Mouse (Mus musculus) olfactory bulb, adult 2 months (tissue): ENCODE measurements at regions not wholly inside any gene's neighbourhood (a gene's known extent, or its start where the extent isn't known, plus 50 kb on each side); places are given as distances from the start of the nearest gene placed in this dataset.

Experiments used
- H3K27ac ChIP-seq: fragments of 200-500 bp; 2 replicates; pipeline ENCODE4 v1.5.1; 2012; ENCODE audit warnings: low read depth, low read length; ENCODE audit not compliant: insufficient read depth
- H3K4me1 ChIP-seq: fragments of 200-500 bp; 2 replicates; pipeline ENCODE4 v1.6.1; 2012; ENCODE audit warnings: low read length; ENCODE audit not compliant: control insufficient read depth, insufficient read depth
- H3K4me3 ChIP-seq: fragments of 200-500 bp; 2 replicates; pipeline ENCODE4 v1.5.1; 2012; ENCODE audit warnings: mild to moderate bottlenecking, low read depth, low read length, moderate library complexity; ENCODE audit not compliant: insufficient read depth
- CTCF ChIP-seq: fragments of 200-500 bp; IDR thresholded peaks from 2 replicates; pipeline ENCODE4 v1.5.1; 2012; ENCODE audit warnings: low read depth, mild to moderate bottlenecking, low read length, moderate library complexity; ENCODE audit not compliant: insufficient read depth
- POLR2A ChIP-seq: fragments of 200-500 bp; IDR thresholded peaks from 2 replicates; pipeline ENCODE4 v1.6.1; 2012; ENCODE audit warnings: mild to moderate bottlenecking, low read depth, low read length, moderate library complexity; ENCODE audit not compliant: insufficient read depth
- WGBS: fragments of 180-500 bp; shearing (Covaris S2); methylation state at CpG from one replicate; pipeline ENCODE4 v1.1.7; 2018; 5-methylcytosine and 5-hydroxymethylcytosine counted together

GRCm38 (mm10) chr4:55699917-55700316 is 167.7 kb upstream of the Klf4 start:
- H3K4me1 ChIP-seq: 0 out of 2 replicates have a peak, but pooled peaks cover 4% of the 10 kb centered on the region
- no peak overlapping the region for H3K4me3 ChIP-seq
- TF ChIP-seq CTCF: no peak
- no peak for TF ChIP-seq POLR2A
- 69% methylated on average over 8 of the region's 8 CpGs for WGBS
- H3K27ac ChIP-seq: no peak overlapping the region

GRCm38 (mm10) chr4:55699161-55699560 is 166.9 kb upstream of the Klf4 start:
- H3K4me3 ChIP-seq: no peak overlapping the region
- 91% methylated on average over 5 of the region's 5 CpGs for WGBS
- no peak for TF ChIP-seq POLR2A
- no peak for TF ChIP-seq CTCF
- H3K27ac ChIP-seq: no peak overlapping the region
- 0 out of 2 replicates have a peak, but pooled peaks cover 4% of the 10 kb centered on the region for H3K4me1 ChIP-seq

- Histone ChIP-seq H3K4me1 (0 out of 2 replicates have a peak, but pooled peaks cover 4% of the 10 kb centered on the region), H3K4me3 (no peak overlapping the region), H3K27ac (no peak overlapping the region)
- WGBS: 69% methylated on average over 12 of the region's 12 CpGs
- TF ChIP-seq POLR2A: no peak
- no peak for TF ChIP-seq CTCF
These were observed 164.8 kb upstream of the Klf4 start for GRCm38 (mm10) chr4:55697108-55697507.

- no peak for TF ChIP-seq CTCF
- Histone ChIP-seq H3K27ac (no peak overlapping the region), H3K4me3 (no peak overlapping the region), H3K4me1 (0 out of 2 replicates have a peak, but pooled peaks cover 4% of the 10 kb centered on the region)
- WGBS: 65% methylated on average over 1 of the region's 1 CpGs
These were observed 164.2 kb upstream of the Klf4 start for GRCm38 (mm10) chr4:55696428-55696827.

GRCm38 (mm10) chr4:55695246-55695645 is 163.0 kb upstream of the Klf4 start:
- TF ChIP-seq CTCF: no peak
- TF ChIP-seq POLR2A: no peak
- 0 out of 2 replicates have a peak, but pooled peaks cover 4% of the 10 kb centered on the region for H3K4me1 ChIP-seq
- 79% methylated on average over 1 of the region's 1 CpGs for WGBS
- H3K27ac ChIP-seq: no peak overlapping the region
- H3K4me3 ChIP-seq: no peak overlapping the region

- Histone ChIP-seq H3K27ac (no peak overlapping the region), H3K4me3 (no peak overlapping the region), H3K4me1 (no peaks in the 10 kb centered on the region)
- 91% methylated on average over 1 of the region's 1 CpGs for WGBS
- TF ChIP-seq CTCF (no peak), POLR2A (no peak)
These were observed 157.2 kb upstream of the Klf4 start for GRCm38 (mm10) chr4:55689479-55689878.

- TF ChIP-seq CTCF (no peak), POLR2A (no peak)
- 97% methylated on average over 3 of the region's 3 CpGs for WGBS
- H3K4me3 ChIP-seq: no peak overlapping the region
- no peaks in the 10 kb centered on the region for H3K4me1 ChIP-seq
- no peak overlapping the region for H3K27ac ChIP-seq
These were observed 154.5 kb upstream of the Klf4 start for GRCm38 (mm10) chr4:55686771-55687170.

- WGBS: 72% methylated on average over 6 of the region's 6 CpGs
- Histone ChIP-seq H3K4me1 (no peaks in the 10 kb centered on the region), H3K4me3 (no peak overlapping the region), H3K27ac (no peak overlapping the region)
- TF ChIP-seq CTCF (no peak), POLR2A (no peak)
These were observed 140.0 kb upstream of the Klf4 start for GRCm38 (mm10) chr4:55672288-55672687.

GRCm38 (mm10) chr4:55670258-55670657 is 138.0 kb upstream of the Klf4 start:
- TF ChIP-seq CTCF (no peak), POLR2A (no peak)
- Histone ChIP-seq H3K4me3 (no peak overlapping the region), H3K4me1 (no peaks in the 10 kb centered on the region), H3K27ac (no peak overlapping the region)
- WGBS: 74% methylated on average over 4 of the region's 4 CpGs

- Histone ChIP-seq H3K4me3 (no peak overlapping the region), H3K4me1 (no peaks in the 10 kb centered on the region; the same call in 1 of the 2 replicates), H3K27ac (no peak overlapping the region)
- WGBS: 90% methylated on average over 4 of the region's 4 CpGs
- no peak for TF ChIP-seq CTCF
- no peak for TF ChIP-seq POLR2A
These were observed 132.6 kb upstream of the Klf4 start for GRCm38 (mm10) chr4:55664822-55665221.
